Mouse (Mus musculus): ENCODE data around the gene Zdhhc20. TPM values are rescaled to one million over a fixed set of nuclear protein-coding genes. Genes with fewer than 3 reads are reported as not detected.
A peak's percentile ranks its signal among the peaks of the same experiment; 100 is the strongest.
"Not testable (repeated sequence)": the region's sequence is repeated elsewhere in the genome, so short reads cannot be mapped to it uniquely, and the experiment has no call there.

Zdhhc20 gene
- total RNA-seq, 2 experiments from 2014 or later: 8.3 to 10.0 TPM

DNA sequence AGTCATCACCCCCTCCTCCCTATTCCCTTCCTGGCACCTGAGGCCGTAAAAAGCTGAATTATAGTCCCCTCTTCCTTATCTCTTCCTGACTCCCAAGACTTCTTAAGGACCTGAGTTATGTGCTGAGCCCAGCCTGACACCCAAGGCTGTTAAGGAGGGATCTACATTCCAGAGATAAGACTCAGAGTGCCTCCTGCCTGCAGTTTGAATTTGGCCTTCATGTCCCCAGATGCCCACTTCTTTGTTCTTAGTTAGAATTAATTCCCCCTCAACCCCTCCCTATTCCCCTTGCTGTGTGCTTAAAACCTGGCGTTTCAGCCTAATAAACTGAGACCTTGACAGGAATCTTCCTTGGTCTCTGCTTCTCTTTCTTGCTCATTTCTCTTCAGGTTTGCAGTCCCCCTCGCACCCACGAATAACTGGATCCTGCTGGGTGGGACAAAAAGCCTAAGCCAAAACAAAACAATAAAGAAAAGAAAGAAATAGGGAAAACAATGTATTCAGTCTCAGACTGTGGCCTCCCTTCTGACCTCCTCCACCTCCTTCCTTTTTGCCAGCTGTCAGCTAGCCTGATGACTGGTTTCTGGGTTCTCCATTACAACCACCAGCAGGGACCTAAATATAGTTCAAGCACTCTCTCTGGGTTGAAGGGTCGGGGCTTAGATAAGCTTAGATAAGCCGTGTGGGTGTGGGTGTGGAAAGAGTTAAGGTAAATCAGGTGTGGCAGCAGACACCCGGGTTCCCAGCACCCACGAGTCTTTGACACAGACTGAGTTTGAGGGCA, 6.2 kb upstream of the Zdhhc20 start:
- DNase-seq; intact Hi-C loops (cut with DNase I): not testable (repeated sequence)

DNA sequence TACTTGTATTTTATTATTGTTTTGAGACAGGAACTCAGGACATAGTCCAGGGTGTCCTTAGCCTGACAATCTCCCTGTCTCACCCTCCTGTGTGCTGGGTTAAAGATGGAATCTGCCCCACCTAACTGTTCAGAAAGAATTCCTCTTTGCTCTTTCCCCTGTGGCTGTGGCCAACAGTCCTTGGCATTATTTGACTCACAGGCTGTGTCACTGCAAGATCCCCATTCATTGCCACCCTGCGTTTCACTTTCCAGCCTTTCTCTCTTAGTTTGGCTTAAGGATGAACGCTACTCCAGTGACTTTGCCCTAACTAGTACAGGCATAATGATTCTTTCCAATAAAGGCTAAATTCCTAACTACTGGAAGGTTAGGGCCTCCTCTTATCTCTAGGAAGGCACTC, 4.3 kb upstream of the Zdhhc20 start:
- DNase-seq: no peak
- intact Hi-C loops (cut with DNase I): loop anchor here (5.0 kb wide), 1 partner anchor 147 kb away; the partner anchor contains the start of gene Gm49361

DNA sequence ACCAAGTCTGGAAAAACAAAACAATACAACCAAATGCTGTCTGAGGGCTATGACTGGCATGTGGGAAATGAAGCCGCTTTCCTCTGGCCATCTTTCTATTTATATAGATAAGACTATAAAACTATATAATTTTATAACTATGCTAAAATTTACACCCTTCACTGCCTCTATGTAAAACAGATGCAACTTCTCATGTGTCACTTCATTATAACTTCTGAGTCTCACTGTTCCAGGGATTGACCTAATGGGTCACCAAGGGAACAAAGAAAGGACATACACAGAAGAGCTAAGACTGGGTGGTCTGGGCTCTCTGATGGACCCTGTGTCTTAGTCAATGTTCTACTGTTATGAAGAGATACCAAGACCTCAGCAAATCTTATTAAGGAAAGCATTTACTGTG, 2.9 kb upstream of the Zdhhc20 start:
- no peak for DNase-seq

DNA sequence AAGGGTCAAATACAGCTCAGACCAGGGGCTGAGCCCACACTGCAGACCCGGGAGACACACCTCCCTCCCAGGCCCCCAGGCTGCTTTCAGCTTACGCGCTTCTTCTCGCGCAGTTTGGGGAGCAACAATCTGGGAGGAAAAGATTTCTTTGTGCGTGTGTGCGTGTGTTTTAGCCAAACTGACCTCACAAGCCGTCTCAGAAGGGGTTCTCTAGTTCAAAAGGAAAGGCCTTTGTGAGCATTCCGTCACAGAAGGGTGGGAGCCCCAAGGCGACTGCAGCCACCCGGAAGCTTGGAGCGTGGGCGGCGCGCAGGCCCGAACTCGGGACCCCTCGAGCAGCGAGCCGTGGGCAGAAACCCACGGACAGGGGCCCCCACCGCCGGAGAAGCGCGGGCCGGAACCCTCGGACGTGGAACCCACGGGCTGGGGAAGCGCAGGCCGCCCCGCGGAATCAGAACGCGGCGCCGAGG, 500 bp downstream of the Zdhhc20 start:
- DNase-seq: no peak

More for the DNA sequence above, 2.9 kb upstream of the Zdhhc20 start:
- intact Hi-C loops (cut with DNase I): loop anchor here (5.0 kb wide), 1 partner anchor 146 kb away; the partner anchor contains the start of gene Gm49361

DNA sequence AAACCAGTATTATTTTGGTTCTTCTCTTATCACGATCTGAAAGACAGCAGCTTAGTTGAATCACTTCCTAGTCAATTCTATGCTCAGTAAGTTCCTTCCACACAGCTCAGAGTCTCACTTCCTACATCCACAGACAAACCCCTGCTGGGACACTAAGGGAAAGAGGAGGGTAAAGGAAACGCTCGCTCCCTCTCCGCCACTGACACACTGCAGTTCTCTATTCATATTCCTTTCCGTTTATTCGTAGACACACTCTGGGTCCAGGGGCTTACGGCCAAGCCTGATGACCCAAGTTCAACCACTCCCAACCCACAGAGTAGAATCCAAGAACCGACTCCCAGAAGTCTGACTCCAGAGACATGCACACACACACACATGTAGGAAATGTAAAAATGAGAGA, 2.9 kb downstream of the Zdhhc20 start:
- DNase-seq: peak; percentile 33 to 37
- intact Hi-C loops (cut with DNase I): loop anchor here (5.0 kb wide), 1 partner anchor 60 kb away; the partner anchor contains the start of genes Mrpl57 and Ska3

More for the DNA sequence above, 500 bp downstream of the Zdhhc20 start:
- intact Hi-C loops (cut with DNase I): loop anchor here (2.0 to 5.0 kb wide), 3 partner anchors 19 to 142 kb away; partner anchors contain the start of genes Gm49361, Mrpl57 and Ska3

DNA sequence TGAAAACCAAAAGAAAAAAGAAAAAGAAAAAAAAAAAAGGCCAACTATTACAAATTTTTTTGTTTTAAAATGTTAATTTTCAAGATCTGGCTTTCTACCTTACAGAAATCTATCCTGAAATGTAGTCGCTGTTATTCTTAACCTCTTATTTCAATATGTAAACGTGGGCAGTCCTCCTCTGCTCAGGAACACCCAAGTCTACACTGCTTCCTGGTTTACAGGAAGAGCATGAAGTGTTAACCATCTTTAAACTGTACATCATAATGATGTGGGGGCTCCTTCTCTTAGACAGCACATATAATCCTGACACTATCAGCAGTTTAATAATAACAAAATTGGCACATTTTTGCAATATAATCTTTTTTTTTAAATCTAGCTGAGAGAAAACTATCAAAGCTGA, 4.0 kb downstream of the Zdhhc20 start:
- intact Hi-C loops (cut with DNase I): loop anchor here (5.0 kb wide), 1 partner anchor 59 kb away; the partner anchor contains the start of genes Mrpl57 and Ska3
- no peak for DNase-seq

DNA sequence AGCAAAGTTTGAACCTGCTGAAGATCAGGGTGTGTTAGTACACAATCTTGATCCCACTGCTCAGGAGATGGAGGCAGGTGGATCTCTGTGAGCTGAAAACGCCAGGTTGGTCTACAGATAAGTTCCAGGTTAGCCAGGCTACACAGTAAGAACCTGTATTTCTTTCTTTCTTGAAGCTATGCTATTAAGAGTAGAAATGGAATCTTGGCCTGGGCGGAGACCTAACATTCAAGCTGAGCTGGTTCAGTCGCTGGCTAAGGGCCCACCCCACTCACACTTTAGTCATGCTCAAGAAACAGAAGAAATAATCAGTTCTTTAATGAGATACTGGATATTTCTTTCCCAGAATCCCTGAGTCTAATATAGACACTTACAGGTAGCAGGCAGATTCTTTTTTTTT, 6.7 kb downstream of the Zdhhc20 start:
- DNase-seq: no peak
- intact Hi-C loops (cut with DNase I): no loop called here

DNA sequence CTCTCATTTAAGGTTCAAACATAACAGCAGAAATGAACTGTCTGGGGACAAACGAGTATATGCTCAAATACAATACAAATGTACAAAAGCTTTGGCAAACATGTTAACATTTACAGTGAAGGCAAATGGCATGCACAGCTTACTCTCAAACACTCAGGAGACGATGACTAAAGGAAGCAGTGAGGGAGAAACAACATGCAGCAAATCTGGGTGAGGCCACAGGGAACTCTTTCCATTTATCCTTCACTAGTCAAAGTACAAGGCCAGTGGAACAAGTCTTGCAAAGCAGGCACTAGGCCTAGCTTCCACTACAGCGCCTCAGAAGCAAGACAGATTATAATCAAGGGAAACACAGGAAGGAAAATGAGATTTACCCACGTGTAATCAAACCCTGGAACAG, 7.4 kb downstream of the Zdhhc20 start:
- no peak for DNase-seq
- intact Hi-C loops (cut with DNase I): no loop called here

DNA sequence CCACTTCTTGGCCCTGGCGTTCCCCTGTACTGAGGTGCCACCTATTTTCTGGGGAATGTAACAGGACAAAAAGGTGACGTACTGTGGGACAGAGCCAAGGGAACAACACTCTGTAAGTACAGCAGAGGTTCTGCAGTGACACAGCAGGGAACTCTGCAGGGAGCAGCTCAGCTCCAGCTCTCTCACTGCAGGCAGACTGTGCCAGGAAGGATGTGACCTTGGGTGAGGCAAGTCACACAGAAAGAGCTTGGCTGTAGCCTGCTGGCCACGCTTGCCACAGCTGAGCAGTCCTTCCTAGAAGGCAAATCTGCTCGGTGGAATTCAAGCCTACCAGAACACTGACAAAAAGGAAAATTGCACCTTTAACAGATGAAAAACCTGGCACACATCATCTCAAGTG, 8.3 kb downstream of the Zdhhc20 start:
- intact Hi-C loops (cut with DNase I): no loop called here
- DNase-seq: peak; percentile 68 to 74

DNA sequence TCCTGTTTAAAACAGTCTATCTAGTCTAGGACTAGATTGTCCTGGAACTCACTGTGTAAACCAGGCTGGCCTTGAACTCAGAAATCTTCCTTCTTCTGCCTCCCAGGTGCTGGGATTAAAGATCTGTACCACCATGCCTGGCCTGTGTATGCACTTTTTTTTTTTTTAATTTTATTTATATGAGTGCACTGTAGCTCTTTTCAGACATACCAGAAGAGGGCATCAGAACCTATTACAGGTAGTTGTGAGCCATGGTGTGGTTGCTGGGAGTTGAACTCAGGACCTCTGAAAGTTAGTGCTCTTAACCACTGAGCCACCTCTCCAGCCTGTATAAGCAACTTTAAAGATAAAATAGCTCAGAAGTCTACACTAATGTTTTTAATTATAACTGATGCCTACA, 9.0 kb downstream of the Zdhhc20 start:
- DNase-seq: no peak
- intact Hi-C loops (cut with DNase I): no loop called here

DNA sequence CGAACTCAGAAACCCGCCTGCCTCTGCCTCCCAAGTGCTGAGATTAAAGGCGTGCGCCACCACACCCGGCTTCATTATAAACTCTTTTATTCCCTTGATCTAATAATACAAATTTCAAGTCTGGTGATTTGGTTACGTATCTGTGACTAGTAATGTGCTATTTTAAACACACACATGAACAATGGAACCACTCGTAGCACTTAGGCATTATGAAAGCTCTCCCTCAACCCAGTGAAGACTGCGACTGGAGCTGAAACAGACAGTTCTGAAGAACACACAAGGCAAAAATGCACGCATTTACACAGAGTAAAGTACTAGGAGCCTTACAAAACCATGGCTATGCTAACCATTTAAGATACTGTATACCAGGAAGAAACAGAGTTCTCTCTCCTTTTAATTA, 12.2 kb downstream of the Zdhhc20 start:
- no peak for DNase-seq
- intact Hi-C loops (cut with DNase I): loop anchor here (2.0 kb wide), 1 partner anchor 15 kb away; no protein-coding TSS in a partner anchor

DNA sequence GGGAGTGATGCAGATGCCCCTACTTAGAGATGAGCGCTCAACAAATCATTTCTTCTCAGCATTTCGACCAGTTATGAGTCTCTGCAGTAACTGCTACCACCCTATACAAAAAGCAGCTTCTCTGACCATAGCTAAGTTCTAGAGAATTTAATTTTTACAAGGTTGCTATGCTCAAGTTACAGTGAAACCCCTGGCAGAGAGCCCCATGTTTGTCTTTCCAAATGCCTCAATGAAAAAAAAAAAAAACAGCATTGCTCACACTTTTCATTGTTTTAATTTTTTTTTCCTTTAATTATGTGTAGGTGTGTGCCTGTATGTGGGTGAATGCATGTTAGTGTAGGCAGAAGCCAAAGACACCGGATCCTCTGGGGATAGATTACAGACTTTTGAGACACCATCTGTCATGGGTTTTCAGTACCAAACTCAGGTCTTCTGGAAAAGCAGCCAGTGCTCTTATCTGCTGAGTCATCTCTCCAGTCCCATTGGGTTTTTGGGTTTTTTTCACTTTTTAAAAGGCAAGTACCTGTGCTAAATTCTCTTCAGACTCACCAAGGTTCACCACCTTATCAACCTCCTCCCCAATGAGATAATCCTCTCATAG, 23.3 kb downstream of the Zdhhc20 start:
- no peak for DNase-seq

DNA sequence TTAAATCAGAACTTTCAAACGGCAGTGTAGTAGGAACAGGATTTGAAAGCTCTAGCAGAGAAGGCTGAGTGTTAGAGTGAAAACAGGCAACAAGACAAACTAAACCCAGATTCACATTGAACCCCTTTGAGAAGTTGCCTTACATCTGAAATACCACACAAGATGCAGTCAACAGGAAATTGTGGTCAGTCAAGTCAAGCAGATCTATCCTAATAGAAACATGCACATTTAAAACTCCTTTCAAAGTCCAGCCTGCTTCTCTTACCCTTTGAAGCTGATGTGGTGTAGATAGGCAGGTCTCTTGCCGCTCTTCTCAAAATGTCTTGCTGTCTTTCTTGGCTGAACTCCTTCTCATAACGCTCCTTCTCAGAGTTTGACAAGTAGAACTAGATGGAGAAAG, 24.8 kb downstream of the Zdhhc20 start:
- DNase-seq: no peak
- intact Hi-C loops (cut with DNase I): no loop called here

More for the DNA sequence above, 23.3 kb downstream of the Zdhhc20 start:
- intact Hi-C loops (cut with DNase I): no loop called here

DNA sequence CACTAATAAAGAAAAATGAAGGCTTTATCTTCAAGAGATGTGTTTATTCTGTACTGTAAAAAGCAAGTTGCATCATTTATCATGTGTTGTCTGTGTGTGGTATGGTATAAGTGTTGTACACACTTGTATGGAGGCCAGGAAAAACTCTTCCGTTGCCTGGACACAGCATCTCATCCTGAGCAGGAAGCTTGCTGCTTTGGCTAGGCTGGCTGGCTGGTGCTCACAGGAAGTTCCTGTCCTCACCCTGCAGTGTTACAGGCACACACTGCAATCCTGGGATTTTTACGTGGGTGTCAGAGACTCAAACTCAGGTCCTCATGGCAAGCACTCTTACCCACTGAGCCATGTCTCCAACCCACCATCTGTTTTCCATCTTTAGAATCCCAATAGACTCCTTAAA, 26.9 kb downstream of the Zdhhc20 start:
- peak in 1 of 2 experiments; percentile 9 for DNase-seq
- intact Hi-C loops (cut with DNase I): loop anchor here (2.0 kb wide), 1 partner anchor 14 kb away; no protein-coding TSS in a partner anchor

DNA sequence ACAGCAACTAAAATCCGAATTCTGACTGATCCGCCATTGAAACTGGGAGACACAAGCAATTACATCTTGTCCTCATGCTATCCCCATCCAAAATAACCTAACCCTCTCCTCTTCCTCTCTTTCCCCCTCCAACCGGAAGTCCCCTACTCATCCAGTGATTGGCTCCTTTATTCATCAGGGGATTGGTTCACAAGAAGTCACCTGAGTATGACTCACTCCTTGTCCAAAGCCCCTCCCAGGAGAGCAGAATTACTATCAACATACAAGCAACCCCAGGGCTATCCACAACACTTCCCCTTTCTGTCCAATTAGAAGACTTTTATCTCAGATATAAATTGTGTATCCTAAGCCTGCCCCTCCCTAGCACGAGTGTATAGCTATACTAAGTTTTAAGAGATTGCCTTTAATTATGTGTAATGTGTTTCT, 28.1 kb downstream of the Zdhhc20 start:
- no peak for DNase-seq
- intact Hi-C loops (cut with DNase I): loop anchor here (2.0 kb wide), 1 partner anchor 15 kb away; no protein-coding TSS in a partner anchor

DNA sequence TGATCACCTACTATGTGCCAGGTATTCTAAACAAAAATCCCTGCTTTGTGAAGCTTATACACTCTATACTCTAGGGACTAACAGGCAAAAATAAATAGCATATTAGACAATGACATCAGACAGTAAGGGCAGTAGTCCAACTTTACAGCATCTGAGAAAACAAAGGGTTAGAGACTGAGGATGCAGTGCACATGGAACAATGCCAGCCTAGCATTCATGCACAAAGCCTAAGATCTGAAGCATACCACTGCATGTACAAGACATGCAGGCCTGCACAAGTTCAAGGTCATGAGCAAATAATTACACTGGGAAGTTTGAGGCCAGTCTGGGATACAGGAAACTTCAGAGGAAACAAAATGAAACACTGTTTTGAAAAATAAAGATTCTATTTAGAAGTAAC, 30.6 kb downstream of the Zdhhc20 start:
- DNase-seq: no peak
- intact Hi-C loops (cut with DNase I): loop anchor here (5.0 kb wide), 1 partner anchor 48 kb away; no protein-coding TSS in a partner anchor

DNA sequence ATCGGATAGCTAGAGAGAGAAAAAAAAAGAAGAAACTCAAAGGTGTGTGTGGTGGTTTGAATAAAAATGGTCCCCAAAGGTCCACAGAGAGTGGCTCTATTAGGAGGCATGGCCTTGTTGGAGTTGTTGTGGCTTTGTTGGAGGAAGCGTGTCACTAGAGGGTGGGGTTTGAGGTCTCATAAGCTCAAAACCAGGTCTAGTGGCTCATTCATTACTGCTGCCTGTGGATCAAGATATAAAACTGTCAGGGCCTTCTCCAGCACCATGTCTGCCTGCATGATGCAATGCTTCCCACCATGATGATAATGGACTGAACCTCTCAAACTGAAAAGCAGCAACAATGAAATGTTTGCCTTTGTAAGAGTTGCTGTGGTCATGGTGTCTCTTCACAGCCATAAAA, 31.5 kb downstream of the Zdhhc20 start:
- intact Hi-C loops (cut with DNase I): loop anchor here (5.0 kb wide), 1 partner anchor 49 kb away; no protein-coding TSS in a partner anchor

DNA sequence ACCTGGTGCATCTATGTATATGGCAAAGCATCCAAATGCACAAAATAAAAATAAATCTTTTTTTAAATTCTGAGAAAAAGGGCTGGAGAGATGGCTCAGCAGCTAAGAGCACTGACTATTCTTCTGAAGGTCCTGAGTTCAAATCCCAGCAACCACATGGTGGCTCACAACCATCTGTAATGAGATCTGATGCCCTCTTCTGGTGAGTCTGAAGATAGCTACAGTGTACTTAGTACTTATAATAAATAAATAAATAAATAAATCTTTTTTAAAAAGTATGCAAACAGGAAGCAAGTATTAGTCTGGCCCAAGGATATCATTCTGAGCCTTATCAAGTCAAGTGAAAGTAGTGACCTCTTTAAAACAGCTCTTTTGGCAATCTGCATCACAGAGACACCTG, 34.0 kb downstream of the Zdhhc20 start:
- intact Hi-C loops (cut with DNase I): loop anchor here (5.0 kb wide), 1 partner anchor 51 kb away; no protein-coding TSS in a partner anchor
- not testable (repeated sequence) for DNase-seq

More for the DNA sequence above, 31.5 kb downstream of the Zdhhc20 start:
- no peak for DNase-seq

DNA sequence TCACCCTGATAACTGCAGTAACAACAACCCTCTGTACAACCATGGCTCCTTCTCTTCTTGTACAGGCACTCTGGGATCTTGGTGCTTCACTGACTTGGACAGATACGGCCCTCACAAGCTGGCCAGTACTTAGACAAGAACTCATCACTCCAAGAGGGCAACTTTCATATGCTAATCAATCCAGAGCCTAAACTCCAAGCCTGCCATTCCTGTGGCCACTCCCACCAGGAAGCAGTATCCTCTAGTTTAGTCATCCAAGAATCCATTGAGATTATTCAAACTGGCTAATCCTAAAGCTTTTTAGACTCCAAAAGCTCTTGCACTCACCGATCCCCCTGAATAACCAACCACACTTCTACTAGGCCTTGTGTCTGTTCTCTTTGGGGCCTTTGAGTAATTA, 37.1 kb downstream of the Zdhhc20 start:
- no peak for DNase-seq
- intact Hi-C loops (cut with DNase I): no loop called here

DNA sequence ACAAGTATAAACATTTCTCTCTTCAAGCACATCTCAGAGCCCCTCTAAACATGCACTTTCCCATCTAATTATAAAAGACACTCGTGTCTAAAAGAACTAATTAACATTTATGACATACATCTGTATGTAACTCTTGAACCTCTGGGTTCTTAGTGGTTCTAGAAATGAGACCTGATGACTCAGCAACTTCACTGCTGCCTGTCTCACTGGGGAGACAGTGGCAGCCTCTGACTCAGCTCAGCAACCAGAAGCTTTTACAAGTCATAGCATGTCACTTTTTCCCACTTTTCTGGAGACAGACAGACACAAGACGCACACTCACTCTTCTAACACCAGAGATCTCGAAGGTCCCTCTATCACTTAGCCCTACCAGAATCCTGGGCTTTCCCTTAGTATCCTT, 39.7 kb downstream of the Zdhhc20 start:
- intact Hi-C loops (cut with DNase I): no loop called here
- DNase-seq: no peak

DNA sequence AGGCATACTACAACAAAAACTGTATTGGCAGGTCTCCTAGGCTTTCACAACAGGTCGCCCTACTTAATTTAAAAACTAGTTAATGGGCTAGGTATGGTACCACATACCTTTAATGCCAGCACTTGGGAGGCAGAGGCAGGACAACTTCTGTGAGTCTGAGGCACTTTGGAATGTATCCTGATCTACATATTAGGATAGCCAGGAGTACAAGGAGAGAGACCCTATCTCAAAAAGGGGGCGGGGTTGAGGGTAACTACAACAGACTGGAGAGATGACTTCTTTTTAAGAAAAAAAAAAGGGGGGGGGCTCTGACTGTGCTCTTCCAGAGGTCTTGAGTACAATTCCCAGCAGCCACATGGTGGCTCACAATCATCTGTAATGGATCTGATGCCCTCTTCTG, 41.4 kb downstream of the Zdhhc20 start:
- no peak for DNase-seq
- intact Hi-C loops (cut with DNase I): no loop called here
